Mouse (Mus musculus) neural tube, embryonic 11.5 days (tissue): Measurements from ENCODE around the gene Syne3. TPM values are rescaled to one million over a fixed set of nuclear protein-coding genes. Genes with fewer than 3 reads are reported as not detected.

Experiments
- ATAC-seq: fragments of 200-750 bp; cut with Nextera tagmentation; 2 replicates; pipeline ENCODE4 v1.8.0; 2017; ENCODE audit warnings: moderate number of reproducible peaks, mild to moderate bottlenecking, moderate TSS enrichment, moderate library complexity; ENCODE audit not compliant: insufficient read depth, low FRiP score, low TSS enrichment
- DNase-seq: peaks from one replicate; pipeline ENCODE4 v3.0.0-alpha.2; 2015; ENCODE audit warnings: low spot score
- H3K27ac ChIP-seq: fragments of 300-500 bp; sonication (generic); 2 replicates; pipeline ENCODE4 v1.5.1; 2014; ENCODE audit warnings: low read depth, mild to moderate bottlenecking, low read length
- H3K27me3 ChIP-seq: fragments of 300-500 bp; sonication (generic); 2 replicates; pipeline ENCODE4 v1.6.1; 2014; ENCODE audit warnings: mild to moderate bottlenecking, low read length, mixed read lengths; ENCODE audit not compliant: control insufficient read depth, insufficient read depth
- H3K36me3 ChIP-seq: fragments of 300-500 bp; sonication (generic); 2 replicates; pipeline ENCODE4 v1.6.1; 2014; ENCODE audit warnings: mild to moderate bottlenecking, low read length, moderate library complexity, mixed read lengths; ENCODE audit not compliant: control insufficient read depth, insufficient read depth
- H3K4me1 ChIP-seq: fragments of 300-500 bp; sonication (generic); 2 replicates; pipeline ENCODE4 v1.6.1; 2014; ENCODE audit warnings: low read length, mixed read lengths; ENCODE audit not compliant: control insufficient read depth, insufficient read depth
- H3K4me2 ChIP-seq: fragments of 300-500 bp; sonication (generic); 2 replicates; pipeline ENCODE4 v1.6.1; 2014; ENCODE audit warnings: low read depth, mild to moderate bottlenecking, moderate library complexity
- H3K4me3 ChIP-seq: fragments of 300-500 bp; sonication (generic); 2 replicates; pipeline ENCODE4 v1.5.1; 2014; ENCODE audit warnings: low read depth, low read length
- H3K9ac ChIP-seq: fragments of 300-500 bp; sonication (generic); 2 replicates; pipeline ENCODE4 v1.6.1; 2014; ENCODE audit warnings: mild to moderate bottlenecking, low read length
- H3K9me3 ChIP-seq: fragments of 300-500 bp; sonication (generic); 2 replicates; pipeline ENCODE4 v1.6.1; 2016; ENCODE audit warnings: low read length; ENCODE audit not compliant: control insufficient read depth
- WGBS: fragments of 180-500 bp; shearing (Covaris S2); extraction: QIAGEN DNeasy Blood & Tissue Kit; methylation state at CpG from one replicate; pipeline ENCODE4 v1.1.7; 2014; 5-methylcytosine and 5-hydroxymethylcytosine counted together
- polyA plus RNA-seq: library from polyadenylated mRNA; unstranded; fragments of >200 nt; fragmentation: Nextera tagmentation; extraction: Ambion mirVana; gene quantifications from 2 replicates; pipeline ENCODE4 v1.2.1, GENCODE M21; 2014

Syne3 gene
- polyA plus RNA-seq, 1 experiment from 2014 or later, result 0.05 TPM

DNA sequence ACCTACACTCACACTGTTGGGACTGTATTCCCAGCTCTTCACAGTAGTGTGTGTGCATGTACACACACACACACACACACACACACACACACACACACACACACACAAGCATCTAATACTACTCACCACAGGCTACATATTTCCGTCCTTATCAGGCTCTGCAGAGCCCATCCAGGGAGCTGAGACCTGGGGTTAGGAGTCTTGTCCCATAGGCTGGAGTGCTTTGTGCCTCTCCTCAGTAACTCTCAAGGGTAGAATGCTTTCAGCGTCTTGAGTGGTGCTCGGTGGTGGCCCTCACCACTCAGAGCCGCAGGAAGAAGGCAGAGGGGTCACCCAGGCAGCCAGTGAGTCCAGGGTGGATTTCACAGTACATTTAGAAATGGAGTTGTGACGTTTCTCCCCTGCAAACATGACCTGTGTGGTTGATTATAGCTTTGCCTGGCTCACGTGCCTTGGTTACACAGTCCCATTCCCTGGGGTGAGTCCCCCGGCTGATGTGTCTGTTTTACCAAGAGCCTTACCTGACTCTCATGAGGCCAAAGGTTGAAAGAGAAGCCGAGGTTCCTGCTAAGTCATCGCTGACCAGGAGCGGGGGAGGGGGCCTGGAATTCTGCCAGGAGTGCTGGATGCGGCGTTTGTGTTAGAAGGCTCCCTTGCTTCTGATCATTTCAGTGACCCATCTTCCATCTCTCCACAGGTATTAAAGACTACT, 30.1 kb upstream of the Syne3 start:
- H3K4me1 ChIP-seq, result no peaks in the 10 kb centered on the region
- no peaks in the 10 kb centered on the region for H3K9me3 ChIP-seq
- no peak for ATAC-seq
- H3K27ac ChIP-seq, result no peak overlapping the region
- WGBS, result 73% methylated on average over 12 of the region's 12 CpGs
- no peaks in the 10 kb centered on the region for H3K27me3 ChIP-seq
- H3K4me3 ChIP-seq, result no peak overlapping the region
- no peak overlapping the region for H3K9ac ChIP-seq
- no peak overlapping the region for H3K4me2 ChIP-seq
- H3K36me3 ChIP-seq, result peaks cover 2% of the 10 kb centered on the region; the same call in 1 of the 2 replicates
- DNase-seq, result no peak

DNA sequence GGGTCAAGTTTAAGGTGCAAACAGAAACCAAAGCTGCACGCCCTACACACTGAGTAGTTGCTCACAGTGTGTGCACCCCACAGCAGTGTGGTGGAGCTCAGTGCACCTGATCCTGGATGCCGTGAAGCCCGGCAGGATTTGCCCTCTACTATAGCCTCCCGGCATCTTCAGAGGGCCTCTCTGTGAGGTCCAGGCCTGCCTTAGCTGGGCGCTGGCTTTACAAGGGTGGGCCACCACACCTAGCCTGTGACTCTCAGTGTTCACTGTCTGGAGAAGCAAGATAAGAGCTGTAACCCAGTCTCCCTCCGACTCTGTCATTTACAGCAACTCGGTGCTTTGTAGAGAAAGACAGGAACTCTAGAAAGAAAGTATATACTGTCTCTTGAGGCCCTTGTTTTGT, 29.3 kb upstream of the Syne3 start:
- no peak overlapping the region for H3K9ac ChIP-seq
- H3K27me3 ChIP-seq, result no peaks in the 10 kb centered on the region
- peaks cover 2% of the 10 kb centered on the region; the same call in 1 of the 2 replicates for H3K36me3 ChIP-seq
- no peak overlapping the region for H3K27ac ChIP-seq
- no peak for DNase-seq
- peaks cover 7% of the 10 kb centered on the region; the same call in 1 of the 2 replicates for H3K4me1 ChIP-seq
- H3K9me3 ChIP-seq, result no peaks in the 10 kb centered on the region
- no peak for ATAC-seq
- WGBS, result 84% methylated on average over 7 of the region's 7 CpGs
- no peak overlapping the region for H3K4me2 ChIP-seq
- H3K4me3 ChIP-seq, result no peak overlapping the region

GRCm38 (mm10) chr12:105038211-105038610, 28.6 kb upstream of the Syne3 start:
- no peak for DNase-seq
- H3K4me1 ChIP-seq, result peaks cover 14% of the 10 kb centered on the region
- 86% methylated on average over 11 of the region's 11 CpGs for WGBS
- no peak overlapping the region for H3K4me2 ChIP-seq
- H3K36me3 ChIP-seq, result peaks cover 2% of the 10 kb centered on the region; the same call in 1 of the 2 replicates
- H3K4me3 ChIP-seq, result no peak overlapping the region
- no peaks in the 10 kb centered on the region for H3K9me3 ChIP-seq
- H3K27ac ChIP-seq, result no peak overlapping the region
- H3K9ac ChIP-seq, result no peak overlapping the region
- ATAC-seq, result no peak
- no peaks in the 10 kb centered on the region for H3K27me3 ChIP-seq

GRCm38 (mm10) chr12:105034130-105034769, 24.6 kb upstream of the Syne3 start:
- no peak for ATAC-seq
- WGBS, result 81% methylated on average over 14 of the region's 14 CpGs
- peak overlapping the region; percentile 87; the same call in 1 of the 2 replicates for H3K9ac ChIP-seq

DNA sequence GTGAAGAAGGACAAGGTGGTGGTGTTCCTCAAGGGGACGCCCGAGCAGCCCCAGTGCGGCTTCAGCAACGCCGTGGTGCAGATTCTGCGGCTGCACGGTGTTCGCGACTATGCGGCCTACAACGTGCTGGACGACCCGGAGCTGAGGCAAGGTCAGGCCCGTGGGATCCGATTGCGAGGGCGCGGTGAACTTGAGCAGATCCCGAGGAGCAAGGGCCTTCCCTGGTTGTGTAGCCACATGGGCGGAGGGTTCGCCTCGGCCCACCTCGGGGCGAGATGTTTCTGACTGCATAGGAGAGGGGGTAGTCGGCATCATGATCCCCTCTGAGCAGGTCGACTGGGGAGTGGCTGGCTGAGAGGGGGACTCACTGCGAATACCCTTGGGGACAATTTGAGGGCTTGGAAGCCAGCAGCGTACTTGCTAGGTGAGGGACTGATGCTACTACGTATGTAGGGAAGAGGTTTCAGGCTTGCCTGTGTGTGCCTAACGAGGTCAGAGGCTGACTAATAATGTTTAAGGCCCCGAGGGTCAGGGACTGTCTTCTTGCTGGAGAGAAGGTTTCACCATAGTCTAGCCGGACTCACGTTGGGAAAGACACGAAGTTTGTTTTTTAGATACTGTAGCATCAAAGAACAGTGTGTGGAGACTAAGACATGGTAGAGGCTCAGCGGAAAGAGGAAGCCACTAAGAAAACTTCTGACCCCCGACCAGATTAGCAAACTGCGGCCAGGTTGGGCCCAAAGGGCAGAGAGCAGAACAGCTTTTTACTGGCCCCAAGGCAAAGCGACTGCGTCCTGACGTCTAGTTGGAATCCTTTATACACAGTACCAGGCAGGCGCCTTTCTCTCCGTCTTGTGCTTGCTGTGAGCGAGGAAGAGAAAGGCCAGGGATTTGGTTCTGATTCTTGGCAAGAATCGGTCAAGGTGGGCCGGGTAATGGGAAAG, 23.5 kb upstream of the Syne3 start:
- Histone ChIP-seq H3K27me3 (no peaks in the 10 kb centered on the region), H3K4me2 (peak overlapping the region; percentile 89), H3K36me3 (0 out of 2 replicates have a peak, but pooled peaks cover 2% of the 10 kb centered on the region), H3K9me3 (no peaks in the 10 kb centered on the region), H3K9ac (peak overlapping the region; percentile 87), H3K4me3 (peak overlapping the region; percentile 81), H3K27ac (peak overlapping the region; percentile 72; the same call in 1 of the 2 replicates), H3K4me1 (peaks cover 22% of the 10 kb centered on the region)
- DNase-seq (peak; percentile 62), ATAC-seq (peak; percentile 43)
- WGBS, result 4% methylated on average over 45 of the region's 45 CpGs

More at GRCm38 (mm10) chr12:105034130-105034769, 24.6 kb upstream of the Syne3 start:
- Histone ChIP-seq H3K9me3 (no peaks in the 10 kb centered on the region), H3K4me1 (peaks cover 22% of the 10 kb centered on the region), H3K4me2 (peak overlapping the region; percentile 89; the same call in 1 of the 2 replicates), H3K36me3 (0 out of 2 replicates have a peak, but pooled peaks cover under 1% of the 10 kb centered on the region), H3K4me3 (peak overlapping the region; percentile 81), H3K27ac (0 out of 2 replicates have a peak overlapping the region, but pooled peaks have one; percentile 20), H3K27me3 (no peaks in the 10 kb centered on the region)
- DNase-seq, result no peak

GRCm38 (mm10) chr12:105032147-105032831, 22.7 kb upstream of the Syne3 start, which contains the start of gene Glrx5:
Glrx5 (plus strand) TSS chr12:105032688.
- no peaks in the 10 kb centered on the region for H3K27me3 ChIP-seq
- no peaks in the 10 kb centered on the region for H3K9me3 ChIP-seq
- peak; percentile 99 for ATAC-seq
- under 1% methylated on average over 72 of the region's 72 CpGs for WGBS
- H3K4me1 ChIP-seq, result peaks cover 22% of the 10 kb centered on the region
- peak within 1 kb of the TSS; percentile 87 for H3K9ac ChIP-seq
- peak within 1 kb of the TSS; percentile 89 for H3K4me2 ChIP-seq
- 0 out of 2 replicates have a peak, but pooled peaks cover 2% of the 10 kb centered on the region for H3K36me3 ChIP-seq
- H3K4me3 ChIP-seq, result peak within 1 kb of the TSS; percentile 81
- H3K27ac ChIP-seq, result peak within 1 kb of the TSS; percentile 72; the same call in 1 of the 2 replicates
- peak; percentile 98 for DNase-seq

DNA sequence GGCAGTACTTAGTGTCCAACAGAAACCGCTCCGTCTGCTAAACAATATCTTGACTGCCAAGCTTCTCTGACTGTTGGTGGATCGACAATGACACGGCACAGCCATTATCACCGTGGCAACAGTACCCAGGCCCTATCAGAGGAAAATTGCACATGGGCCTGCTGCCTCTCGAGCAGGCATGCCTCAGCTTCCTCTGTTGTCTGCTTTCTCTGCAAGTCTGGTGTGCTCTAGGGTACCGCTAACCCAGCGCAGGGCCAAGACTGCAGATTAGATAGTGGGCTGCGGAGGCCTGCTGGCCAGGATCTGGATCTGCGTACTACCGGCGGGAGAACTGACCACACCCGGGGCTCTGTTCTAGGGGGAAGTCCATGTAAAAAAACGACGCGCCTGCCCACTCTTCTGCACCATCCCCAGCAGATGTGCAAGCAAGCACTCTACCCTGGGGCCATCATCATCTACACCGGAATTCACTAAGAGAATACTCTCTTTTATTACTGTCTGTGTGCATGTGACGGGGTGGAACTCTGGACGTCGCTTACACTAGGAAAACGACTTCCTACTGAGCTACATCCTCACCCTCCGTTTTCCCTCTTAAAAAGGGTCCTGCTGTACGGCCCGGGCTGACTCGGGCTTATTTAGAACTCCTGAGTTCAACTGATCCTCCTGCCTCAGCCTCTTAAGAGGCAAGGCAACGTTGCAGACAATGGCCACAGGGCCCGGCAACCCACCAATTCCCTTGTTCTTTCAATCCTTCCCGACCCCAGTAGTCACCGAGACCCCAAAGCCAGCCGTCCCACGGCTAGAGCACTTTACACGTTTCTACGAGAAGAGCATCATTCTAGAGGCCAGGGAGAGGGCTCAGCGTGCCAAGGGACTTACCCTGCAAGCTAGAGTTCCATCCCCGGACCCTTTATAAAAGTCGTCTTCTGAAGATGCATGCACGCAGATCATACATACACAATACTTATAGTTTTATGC, 21.8 kb upstream of the Syne3 start:
- 8% methylated on average over 37 of the region's 37 CpGs for WGBS
- no peak for ATAC-seq
- peak overlapping the region; percentile 62 for H3K4me3 ChIP-seq
- H3K9me3 ChIP-seq, result no peaks in the 10 kb centered on the region
- H3K4me2 ChIP-seq, result peak overlapping the region; percentile 84
- peaks cover 22% of the 10 kb centered on the region for H3K4me1 ChIP-seq
- no peak for DNase-seq
- H3K9ac ChIP-seq, result peak overlapping the region; percentile 63
- H3K27ac ChIP-seq, result no peak overlapping the region
- 0 out of 2 replicates have a peak, but pooled peaks cover 2% of the 10 kb centered on the region for H3K36me3 ChIP-seq
- no peaks in the 10 kb centered on the region for H3K27me3 ChIP-seq
